Mouse (Mus musculus) limb, embryonic 10.5 days (tissue): ENCODE results near the gene Col6a4. TPM values are rescaled to one million over a fixed set of nuclear protein-coding genes. Genes with fewer than 3 reads are reported as not detected.

Source experiments
- DNase-seq: peaks from one replicate; pipeline ENCODE4 v3.0.0-alpha.2; 2017; ENCODE audit warnings: low spot score
- H3K27ac ChIP-seq: fragments of 300-500 bp; sonication (generic); 2 replicates; pipeline ENCODE4 v1.5.1; 2016; ENCODE audit warnings: mild to moderate bottlenecking
- H3K27me3 ChIP-seq: fragments of 300-500 bp; sonication (generic); 2 replicates; pipeline ENCODE4 v1.6.1; 2016; ENCODE audit warnings: low read depth, mild to moderate bottlenecking; ENCODE audit not compliant: poor library complexity, severe bottlenecking
- H3K36me3 ChIP-seq: fragments of 300-500 bp; sonication (generic); 2 replicates; pipeline ENCODE4 v1.6.1; 2016; ENCODE audit warnings: mild to moderate bottlenecking, moderate library complexity
- H3K4me1 ChIP-seq: fragments of 300-500 bp; sonication (generic); 2 replicates; pipeline ENCODE4 v1.6.1; 2016
- H3K4me3 ChIP-seq: fragments of 300-500 bp; sonication (generic); 2 replicates; pipeline ENCODE4 v1.5.1; 2016; ENCODE audit warnings: mild to moderate bottlenecking, moderate library complexity
- H3K9me3 ChIP-seq: fragments of 300-500 bp; sonication (generic); replicated peaks from 2 replicates; pipeline ENCODE4 v1.6.1; 2016; ENCODE audit warnings: mild to moderate bottlenecking
- WGBS: fragments of 180-500 bp; shearing (Covaris S2); methylation state at CpG from one replicate; pipeline ENCODE4 v1.1.7; 2016; 5-methylcytosine and 5-hydroxymethylcytosine counted together
- polyA plus RNA-seq: library from polyadenylated mRNA; unstranded; fragments of >200 nt; fragmentation: Nextera tagmentation; extraction: Ambion mirVana; gene quantifications from 2 replicates; pipeline ENCODE4 v1.2.1, GENCODE M21; 2016

Col6a4 gene
- polyA plus RNA-seq, 1 experiment from 2014 or later: 0.09 TPM

DNA sequence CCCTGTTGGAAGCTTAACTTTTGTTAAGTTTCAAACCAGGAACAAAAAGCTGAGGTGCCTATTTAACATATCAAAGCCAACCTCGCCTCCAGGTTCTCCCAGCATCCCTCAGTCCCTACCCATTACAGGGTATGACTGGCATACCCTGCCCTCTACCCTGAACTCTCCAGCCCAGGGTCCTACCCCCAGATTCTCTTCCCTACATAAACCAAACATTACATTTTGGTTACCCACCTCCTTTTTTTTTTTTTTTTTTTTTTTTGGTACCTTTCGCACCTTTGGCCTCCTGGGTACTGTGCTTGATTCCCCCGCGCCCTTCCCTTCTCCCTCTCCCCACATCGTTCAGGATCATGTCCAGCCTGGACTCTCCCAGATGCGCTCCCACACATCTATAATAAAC is 120.3 kb downstream of the Col6a4 start:
- no peaks in the 10 kb centered on the region for H3K9me3 ChIP-seq
- WGBS: 46% methylated on average over 6 of the region's 6 CpGs

DNA sequence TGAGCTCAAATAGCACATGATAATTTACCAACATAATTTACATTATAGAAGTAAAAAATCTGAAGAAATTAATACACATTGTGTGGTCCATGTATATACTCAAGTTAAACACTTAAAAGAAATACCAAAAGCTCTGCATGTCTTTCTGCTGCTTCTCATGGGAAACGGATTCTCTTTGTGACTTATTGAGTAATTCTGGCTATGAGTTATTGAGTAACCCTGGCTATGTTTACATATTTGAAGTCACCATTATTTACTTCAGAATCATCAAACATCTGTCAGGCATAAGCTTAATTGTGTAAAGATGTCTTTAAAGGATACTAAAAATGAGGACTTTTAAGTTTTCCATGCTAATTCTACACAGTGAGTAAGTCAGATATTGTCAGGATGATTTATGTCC is 122.8 kb downstream of the Col6a4 start:
- H3K27ac ChIP-seq: no peak overlapping the region
- DNase-seq: no peak
- WGBS: 88% methylated on average over 1 of the region's 1 CpGs

More for the DNA sequence above, 120.3 kb downstream of the Col6a4 start:
- Histone ChIP-seq H3K4me1 (peaks cover 10% of the 10 kb centered on the region; the same call in 1 of the 2 replicates), H3K27me3 (peaks cover 28% of the 10 kb centered on the region), H3K4me3 (no peak overlapping the region), H3K27ac (no peak overlapping the region), H3K36me3 (no peaks in the 10 kb centered on the region)
- DNase-seq: no peak

DNA sequence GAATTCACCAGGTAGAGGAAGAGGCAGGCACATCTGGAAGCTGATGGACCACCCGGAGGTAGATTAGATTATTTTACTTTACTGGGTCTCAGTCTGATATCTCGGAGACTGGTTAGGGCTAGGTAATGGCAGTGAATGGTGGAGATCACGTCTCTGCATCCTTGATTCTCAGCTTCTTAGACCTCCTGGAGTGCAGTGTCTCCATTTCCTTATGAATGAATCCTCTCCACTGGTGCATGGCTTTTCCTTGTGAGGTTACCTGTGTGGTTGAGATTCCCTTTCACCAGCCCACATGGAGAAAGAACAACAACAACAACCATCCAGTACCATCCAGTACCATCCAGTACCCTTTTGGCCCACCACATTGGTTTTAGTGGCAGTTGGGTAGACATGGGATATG is 124.6 kb downstream of the Col6a4 start:
- H3K27ac ChIP-seq: no peak overlapping the region
- H3K4me1 ChIP-seq: no peaks in the 10 kb centered on the region
- H3K27me3 ChIP-seq: peaks cover 16% of the 10 kb centered on the region
- H3K9me3 ChIP-seq: no peaks in the 10 kb centered on the region
- no peaks in the 10 kb centered on the region for H3K36me3 ChIP-seq
- DNase-seq: no peak
- 89% methylated on average over 3 of the region's 3 CpGs for WGBS
- H3K4me3 ChIP-seq: no peak overlapping the region

More for the DNA sequence above, 122.8 kb downstream of the Col6a4 start:
- H3K27me3 ChIP-seq: peaks cover 28% of the 10 kb centered on the region
- no peak overlapping the region for H3K4me3 ChIP-seq
- H3K4me1 ChIP-seq: no peaks in the 10 kb centered on the region
- no peaks in the 10 kb centered on the region for H3K36me3 ChIP-seq
- H3K9me3 ChIP-seq: no peaks in the 10 kb centered on the region

DNA sequence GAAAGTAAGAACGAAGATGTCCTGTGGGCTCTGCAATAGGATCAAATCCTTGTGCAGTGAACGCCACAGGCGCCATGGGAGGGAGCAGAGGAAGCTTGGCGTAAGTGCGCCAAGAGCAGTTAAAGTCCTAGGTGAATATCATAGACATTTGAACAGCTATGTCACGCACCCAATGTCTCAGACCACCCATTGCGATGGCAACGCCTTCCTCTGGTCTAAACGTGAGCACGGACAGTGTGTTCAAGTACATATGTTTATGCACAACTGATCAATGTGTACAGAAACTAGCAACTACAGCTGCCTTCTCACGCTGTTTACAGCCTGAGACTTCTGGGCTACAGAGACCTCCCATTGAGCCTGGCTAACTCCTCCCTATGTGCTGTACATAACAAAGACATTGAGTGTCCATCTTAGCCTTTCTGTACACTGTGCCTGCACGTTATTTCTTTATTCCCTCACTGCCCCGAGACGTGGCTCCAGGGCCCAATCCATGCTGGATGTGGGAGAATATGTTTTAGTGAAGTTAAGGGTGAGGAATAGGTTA is 125.2 kb downstream of the Col6a4 start:
- Histone ChIP-seq H3K36me3 (no peaks in the 10 kb centered on the region), H3K9me3 (no peaks in the 10 kb centered on the region), H3K27ac (no peak overlapping the region), H3K4me3 (no peak overlapping the region), H3K4me1 (no peaks in the 10 kb centered on the region), H3K27me3 (peaks cover 10% of the 10 kb centered on the region)
- 92% methylated on average over 14 of the region's 14 CpGs for WGBS
- DNase-seq: no peak

DNA sequence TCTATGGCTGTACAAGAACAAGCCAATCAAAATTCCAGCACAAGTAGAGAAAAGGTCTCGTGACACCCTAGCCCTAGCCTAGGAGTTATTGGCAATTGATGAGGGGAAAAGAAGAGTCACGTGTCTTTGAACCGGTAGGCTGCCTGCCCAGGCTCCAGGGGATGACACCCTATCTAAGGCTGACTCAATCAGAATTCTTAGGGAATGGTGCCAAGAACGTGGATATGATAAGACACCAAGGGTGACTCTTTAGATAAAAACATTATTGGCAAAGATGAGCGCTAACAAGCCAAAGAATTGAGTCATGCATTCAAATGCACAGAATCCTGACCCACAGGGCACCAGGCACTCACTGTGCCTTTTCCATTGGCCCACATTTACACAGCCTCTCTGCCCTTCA is 125.7 kb downstream of the Col6a4 start:
- no peak overlapping the region for H3K4me3 ChIP-seq
- H3K27me3 ChIP-seq: peaks cover 5% of the 10 kb centered on the region
- no peak for DNase-seq
- H3K9me3 ChIP-seq: no peaks in the 10 kb centered on the region
- WGBS: 84% methylated on average over 5 of the region's 5 CpGs
- H3K4me1 ChIP-seq: no peaks in the 10 kb centered on the region
- no peak overlapping the region for H3K27ac ChIP-seq
- H3K36me3 ChIP-seq: no peaks in the 10 kb centered on the region

DNA sequence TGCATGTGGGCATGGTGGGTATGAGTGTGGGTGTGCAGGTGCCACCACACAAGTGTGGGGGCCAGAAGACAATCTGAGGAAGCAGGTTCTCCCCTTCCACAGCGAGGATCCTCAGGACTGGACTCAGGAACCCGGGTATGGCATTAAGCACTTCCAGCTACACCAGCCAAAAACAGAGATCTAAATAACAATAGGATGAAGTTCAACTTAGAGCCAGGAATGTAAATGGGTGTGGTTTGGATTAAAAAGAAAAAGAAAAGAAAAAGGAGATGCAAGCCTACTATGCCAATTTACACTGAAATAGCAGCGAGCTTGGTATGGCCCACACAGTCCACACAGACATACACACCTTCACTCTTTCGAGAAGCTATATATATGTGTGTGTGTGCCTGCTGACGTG is 128.6 kb downstream of the Col6a4 start:
- H3K27ac ChIP-seq: no peak overlapping the region
- H3K9me3 ChIP-seq: no peaks in the 10 kb centered on the region
- WGBS: 83% methylated on average over 5 of the region's 5 CpGs
- no peak for DNase-seq
- H3K27me3 ChIP-seq: no peaks in the 10 kb centered on the region
- 0 out of 2 replicates have a peak, but pooled peaks cover 3% of the 10 kb centered on the region for H3K4me1 ChIP-seq
- H3K4me3 ChIP-seq: no peak overlapping the region
- H3K36me3 ChIP-seq: no peaks in the 10 kb centered on the region

DNA sequence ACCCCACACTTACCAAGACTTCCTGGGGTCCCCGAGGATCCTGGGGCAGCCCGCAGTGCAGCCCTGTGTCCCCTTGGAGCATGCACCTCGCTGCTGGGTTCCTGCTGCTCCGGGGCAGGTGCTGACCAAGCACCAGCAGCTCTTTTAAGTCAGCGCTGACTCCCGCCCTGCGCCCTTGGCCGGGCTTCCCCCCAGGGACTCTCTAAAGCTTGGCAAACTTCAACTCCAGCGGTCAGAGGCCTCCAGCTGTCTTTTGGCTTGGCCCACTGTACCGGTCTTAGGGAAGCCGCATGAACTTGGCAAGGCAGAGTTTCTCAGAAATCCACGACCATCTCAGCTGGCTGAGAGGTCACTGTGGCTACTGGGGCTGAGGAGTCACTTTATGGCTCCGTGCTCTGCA is 136.1 kb downstream of the Col6a4 start, which contains the start of gene Col6a5:
Gene Col6a5 (minus strand): TSS at position 111 of the 400 bp plus-strand sequence.
- Histone ChIP-seq H3K4me3 (no peak within 1 kb of the TSS), H3K27ac (no peak within 1 kb of the TSS), H3K4me1 (peaks cover 10% of the 10 kb centered on the region), H3K9me3 (no peaks in the 10 kb centered on the region), H3K36me3 (no peaks in the 10 kb centered on the region), H3K27me3 (peaks cover 17% of the 10 kb centered on the region)
- WGBS: 13% methylated on average over 13 of the region's 13 CpGs
- no peak for DNase-seq

DNA sequence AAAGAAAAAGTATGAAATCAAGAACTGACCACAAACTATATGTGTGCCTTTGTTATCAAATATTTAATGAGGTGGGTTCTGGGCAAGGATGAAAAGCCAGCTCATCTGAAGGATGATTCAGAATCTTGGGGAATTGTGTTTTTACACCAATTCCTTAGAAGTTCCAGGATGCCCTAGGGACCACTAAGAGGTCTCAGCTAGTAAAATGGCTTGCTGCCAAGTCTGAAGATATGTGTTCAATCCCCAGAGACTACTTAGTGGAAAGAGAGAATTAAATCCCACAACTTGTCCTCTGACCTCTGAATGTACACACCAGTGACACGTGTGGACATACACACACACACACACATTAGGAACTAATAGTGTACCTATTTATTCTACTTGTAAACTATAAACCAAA is 137.5 kb downstream of the Col6a4 start:
- Histone ChIP-seq H3K4me3 (no peak overlapping the region), H3K27me3 (peaks cover 17% of the 10 kb centered on the region), H3K36me3 (no peaks in the 10 kb centered on the region), H3K9me3 (no peaks in the 10 kb centered on the region), H3K27ac (no peak overlapping the region), H3K4me1 (peaks cover 7% of the 10 kb centered on the region)
- 86% methylated on average over 1 of the region's 1 CpGs for WGBS
- no peak for DNase-seq

DNA sequence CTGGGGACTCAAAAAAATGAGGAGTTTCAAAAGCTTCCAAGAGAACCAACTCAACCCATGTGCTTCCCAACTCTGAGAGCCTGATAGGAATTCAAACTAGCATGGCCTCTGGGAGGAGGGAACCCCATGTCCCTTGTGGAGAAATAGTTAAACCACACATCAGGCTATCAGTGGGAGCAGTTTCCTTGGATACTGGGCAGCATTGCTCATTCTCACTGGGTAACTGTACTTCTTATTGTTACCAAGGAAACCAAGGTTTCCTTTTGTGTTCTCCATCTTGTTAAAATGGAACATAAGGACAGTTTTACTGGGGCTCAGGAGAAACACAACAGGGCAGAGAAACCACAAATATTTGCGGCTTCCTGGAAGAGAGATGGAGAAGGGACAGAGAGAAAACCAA is 146.8 kb downstream of the Col6a4 start:
- H3K27ac ChIP-seq: no peak overlapping the region
- no peaks in the 10 kb centered on the region for H3K27me3 ChIP-seq
- H3K4me3 ChIP-seq: no peak overlapping the region
- no peak for DNase-seq
- WGBS: 93% methylated on average over 1 of the region's 1 CpGs
- H3K9me3 ChIP-seq: no peaks in the 10 kb centered on the region
- no peaks in the 10 kb centered on the region for H3K36me3 ChIP-seq
- no peaks in the 10 kb centered on the region for H3K4me1 ChIP-seq

DNA sequence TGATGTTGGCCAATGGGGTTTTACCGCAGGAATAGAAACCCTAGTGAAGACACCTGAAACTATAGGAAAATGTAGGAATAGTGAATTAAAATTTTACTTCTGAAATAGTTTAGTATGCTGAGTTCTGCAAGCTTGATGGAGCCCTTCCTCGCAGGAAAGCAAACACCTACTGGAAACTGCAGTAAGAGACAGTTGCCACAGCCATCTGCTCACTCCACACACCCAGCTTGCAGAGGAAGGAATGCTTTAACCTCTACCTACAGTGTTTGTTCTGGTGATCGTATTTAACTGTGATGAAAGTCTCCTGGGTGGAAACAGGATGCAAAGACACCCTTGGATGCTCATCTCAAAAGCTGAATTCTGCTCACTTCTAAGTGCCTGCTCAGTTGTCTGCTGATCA is 149.0 kb downstream of the Col6a4 start:
- WGBS: 79% methylated on average over 3 of the region's 3 CpGs
- no peak overlapping the region for H3K4me3 ChIP-seq
- no peaks in the 10 kb centered on the region for H3K36me3 ChIP-seq
- H3K27me3 ChIP-seq: no peaks in the 10 kb centered on the region
- H3K27ac ChIP-seq: no peak overlapping the region
- no peaks in the 10 kb centered on the region for H3K9me3 ChIP-seq
- DNase-seq: no peak
- H3K4me1 ChIP-seq: no peaks in the 10 kb centered on the region

Other genes with a start within 250 kb of the Col6a4 start
- gene Col6a5, start 136.1 kb downstream of the Col6a4 start, polyA plus RNA-seq: 0.10 TPM in 1 of 2 replicates, not detected in the other
- 0.83 and 1.9 TPM in 2 replicates for gene Glyctk, start 61.4 kb upstream of the Col6a4 start, polyA plus RNA-seq
- gene Wdr82, start 74.1 kb upstream of the Col6a4 start, polyA plus RNA-seq: 26.2 and 28.8 TPM in 2 replicates
- gene Ppm1m, start 103.0 kb upstream of the Col6a4 start, polyA plus RNA-seq: 53.1 and 57.5 TPM in 2 replicates
- gene Twf2, start 106.3 kb upstream of the Col6a4 start, polyA plus RNA-seq: 75.1 and 76.6 TPM in 2 replicates
- not detected in 2 replicates for gene Tlr9, start 125.8 kb upstream of the Col6a4 start, polyA plus RNA-seq
- 62.8 and 77.9 TPM in 2 replicates for gene Alas1, start 151.9 kb upstream of the Col6a4 start, polyA plus RNA-seq
- gene Poc1a, start 184.3 kb upstream of the Col6a4 start, polyA plus RNA-seq: 42.9 and 43.9 TPM in 2 replicates